Mouse (Mus musculus) kidney, adult 11 months (tissue): Measurements from ENCODE around the gene Chst11.
"Not testable (repeated sequence)": the region's sequence is repeated elsewhere in the genome, so short reads cannot be mapped to it uniquely, and the experiment has no call there.

Experiments
- DNase-seq: peaks from one replicate; pipeline ENCODE4 v3.0.0; 2022

Chst11 gene

DNA sequence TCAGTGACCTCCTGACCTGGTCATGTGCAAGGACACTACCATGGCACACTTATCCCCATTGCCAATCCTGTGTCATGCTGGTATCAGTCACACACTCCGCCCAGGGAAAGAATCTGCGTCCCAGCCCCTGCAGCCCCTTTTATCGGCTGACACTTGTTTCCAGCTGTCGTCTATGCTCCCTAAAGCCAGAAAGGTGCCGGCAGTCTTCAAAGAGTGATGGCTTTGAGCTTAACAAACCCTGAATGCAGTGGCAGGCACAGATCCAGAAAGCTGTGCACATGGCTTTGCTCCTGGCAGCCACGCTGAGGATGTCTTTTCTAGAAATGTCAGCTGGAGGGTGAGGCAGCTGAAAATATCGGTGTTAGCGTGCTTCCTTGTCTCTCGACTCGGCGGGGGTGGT is 131.6 kb downstream of the Chst11 start:
- DNase-seq, result no peak

DNA sequence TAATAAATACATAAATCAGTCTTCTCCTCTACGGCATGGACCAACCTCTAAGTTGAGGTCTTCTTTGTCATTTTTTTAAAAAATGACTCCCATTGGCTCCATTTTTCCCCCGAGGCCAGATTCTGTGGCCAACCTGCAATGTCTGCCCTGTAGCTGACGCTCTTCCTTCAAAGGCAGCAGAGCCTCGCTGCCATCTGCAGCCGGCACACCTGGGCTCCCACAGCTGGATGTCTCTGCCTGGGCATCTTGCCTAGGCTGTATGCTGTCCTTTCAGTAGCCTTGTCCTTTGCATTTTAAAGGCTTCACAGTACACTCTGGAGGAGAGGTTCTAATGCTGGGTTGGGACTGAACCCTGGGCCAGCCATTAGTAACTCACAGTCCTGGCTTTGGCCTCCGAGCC is 132.6 kb downstream of the Chst11 start:
- DNase-seq, result no peak

DNA sequence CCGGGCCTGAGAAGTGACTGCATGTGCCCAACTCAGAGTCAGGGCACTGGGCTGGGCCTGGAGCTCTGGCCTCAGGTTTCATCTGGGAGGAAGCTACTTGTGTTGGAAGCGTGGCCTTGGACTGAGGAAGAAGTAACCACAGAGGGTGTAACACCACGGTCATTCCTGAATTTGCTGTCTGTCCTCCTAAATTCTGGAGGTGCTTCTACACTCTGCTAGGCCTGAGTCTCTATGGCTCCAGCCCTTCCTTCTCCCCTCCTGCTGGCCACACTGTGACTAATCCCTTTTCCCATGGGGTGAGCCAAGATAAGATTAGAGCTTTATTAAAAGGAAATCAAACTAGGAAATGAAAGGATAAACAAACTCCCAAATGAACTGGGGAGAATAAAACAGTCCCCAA is 133.3 kb downstream of the Chst11 start:
- no peak for DNase-seq

DNA sequence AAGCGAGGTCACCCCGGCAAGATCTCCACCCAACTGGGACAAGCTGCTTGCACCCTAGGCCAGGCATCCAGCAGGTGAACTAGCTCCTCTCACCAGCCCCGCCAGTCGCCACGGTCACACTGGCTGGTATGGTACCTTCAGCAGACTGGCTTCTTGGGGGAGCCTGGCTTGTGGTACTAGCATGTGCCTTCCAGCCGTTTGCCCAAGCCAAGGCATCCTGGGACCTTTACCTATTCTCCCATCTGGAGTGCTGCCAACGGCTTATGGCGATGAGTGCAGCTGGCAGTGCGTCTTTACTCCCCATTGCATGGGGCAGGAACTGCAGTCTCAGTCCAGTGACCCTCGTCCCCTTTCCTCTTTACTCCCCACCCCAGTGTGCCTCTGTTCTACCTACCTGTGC is 133.7 kb downstream of the Chst11 start:
- DNase-seq, result no peak

DNA sequence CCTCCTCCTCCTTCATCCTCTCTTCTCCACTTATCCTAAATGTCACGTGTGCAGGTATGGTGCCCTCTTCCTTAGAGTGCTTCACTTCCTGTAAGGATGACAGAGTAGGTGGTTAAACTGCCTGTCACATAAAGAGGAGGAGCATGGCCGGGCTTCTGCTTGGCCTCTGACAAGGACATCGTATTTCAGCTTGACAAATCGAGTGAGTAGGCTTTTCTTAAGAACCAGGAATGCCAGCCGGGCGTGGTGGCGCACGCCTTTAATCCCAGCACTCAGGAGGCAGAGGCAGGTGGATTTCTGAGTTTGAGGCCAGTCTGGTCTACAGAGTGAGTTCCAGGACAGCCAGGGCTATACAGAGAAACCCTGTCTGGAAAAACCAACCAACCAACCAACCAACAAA is 134.2 kb downstream of the Chst11 start:
- not testable (repeated sequence) for DNase-seq

DNA sequence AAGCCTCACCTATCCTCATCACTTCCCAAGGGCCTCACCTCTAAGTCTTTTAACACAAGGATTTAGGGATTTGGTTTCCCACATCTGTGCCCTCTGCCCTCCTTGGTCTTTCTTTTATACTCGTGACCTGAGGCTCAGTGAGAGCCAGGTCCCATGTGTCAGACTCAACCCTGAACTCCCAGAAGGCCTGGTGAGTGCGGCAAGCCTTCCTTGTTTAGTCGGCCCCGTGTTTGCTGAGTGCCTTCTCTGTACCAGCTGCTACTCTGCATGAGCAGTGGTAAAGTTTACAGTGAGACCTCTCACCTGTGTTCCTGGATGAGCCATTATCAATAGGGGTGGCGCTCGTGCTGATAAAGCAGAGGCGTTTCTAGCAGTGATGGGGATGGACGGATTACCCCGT is 134.6 kb downstream of the Chst11 start:
- no peak for DNase-seq

DNA sequence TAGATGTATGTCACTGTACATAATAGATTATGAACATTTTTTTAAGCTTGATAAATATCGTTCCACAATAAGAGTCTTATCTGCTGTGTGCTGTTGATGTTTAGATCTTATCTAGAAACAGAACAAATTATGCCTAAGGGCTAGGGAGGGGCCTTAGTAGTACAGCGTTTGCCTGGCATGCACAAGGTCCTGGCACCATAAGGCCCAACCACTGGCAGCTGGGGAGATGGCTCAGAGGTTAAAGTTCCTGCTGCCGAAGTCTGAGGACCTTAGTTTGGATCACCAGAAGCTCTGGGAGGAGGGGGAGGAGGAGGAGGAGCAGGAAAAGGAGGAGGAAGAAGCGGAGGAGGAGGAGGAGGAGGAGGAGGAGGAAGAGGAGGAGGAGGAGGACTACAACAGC is 135.6 kb downstream of the Chst11 start:
- no peak for DNase-seq

DNA sequence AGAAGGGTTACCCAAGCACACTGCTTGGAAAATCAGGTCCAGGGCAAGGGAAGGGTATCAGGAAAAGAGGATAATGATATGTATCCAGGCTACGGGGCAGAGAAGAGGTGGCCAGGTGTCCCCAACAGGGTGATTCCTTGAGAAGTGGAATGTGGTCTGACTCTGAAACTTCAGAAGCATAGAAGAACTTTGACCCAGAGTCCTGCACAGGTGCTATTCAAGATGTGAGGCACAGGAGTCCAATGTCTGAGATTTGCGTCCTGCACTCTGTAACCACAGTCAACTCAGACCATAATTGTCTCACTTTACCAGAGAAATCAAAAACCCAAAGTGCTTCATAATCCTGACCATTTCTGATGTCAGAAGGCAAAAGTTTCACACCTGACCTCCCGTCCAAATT is 139.3 kb downstream of the Chst11 start:
- no peak for DNase-seq

DNA sequence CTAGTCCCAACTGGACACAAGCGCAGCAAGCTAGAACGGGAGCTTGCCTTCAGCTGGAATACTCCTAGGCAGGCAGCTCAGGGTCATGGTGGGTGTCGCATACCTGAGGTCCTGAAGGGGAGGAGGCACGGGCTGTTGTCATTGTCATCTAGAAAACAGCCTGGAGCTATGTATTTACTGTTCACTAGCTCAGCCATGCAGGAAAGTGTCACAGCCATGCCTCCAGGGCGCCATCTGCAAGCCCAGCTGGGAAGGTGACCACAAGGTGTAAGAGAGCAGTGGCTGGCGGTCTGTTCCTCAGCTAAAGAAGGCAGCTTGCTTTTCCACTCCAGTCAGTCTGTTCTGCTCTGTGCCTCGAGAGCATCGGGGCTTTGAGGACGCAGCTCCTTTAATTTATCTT is 141.1 kb downstream of the Chst11 start:
- DNase-seq, result peak; percentile 61

DNA sequence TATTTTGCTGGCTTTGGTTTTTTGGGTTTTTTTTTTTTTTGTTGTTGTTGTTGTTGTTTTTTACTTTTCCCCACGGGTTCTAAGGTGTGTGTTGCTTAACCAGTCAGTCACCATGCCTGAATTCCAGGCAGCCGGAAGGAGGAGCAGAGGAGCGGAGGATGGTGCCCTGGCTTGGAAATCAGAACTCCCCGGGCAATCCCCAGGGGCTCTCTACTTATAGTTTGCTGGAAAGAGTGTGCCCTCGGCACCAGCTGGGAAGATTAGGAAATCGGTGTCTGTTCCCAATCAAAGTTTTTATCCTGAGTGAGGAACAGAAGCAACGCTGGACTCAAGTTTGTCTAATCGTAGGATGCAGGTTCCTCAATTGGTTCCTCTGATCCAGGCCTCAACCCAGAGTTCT is 143.1 kb downstream of the Chst11 start:
- no peak for DNase-seq

DNA sequence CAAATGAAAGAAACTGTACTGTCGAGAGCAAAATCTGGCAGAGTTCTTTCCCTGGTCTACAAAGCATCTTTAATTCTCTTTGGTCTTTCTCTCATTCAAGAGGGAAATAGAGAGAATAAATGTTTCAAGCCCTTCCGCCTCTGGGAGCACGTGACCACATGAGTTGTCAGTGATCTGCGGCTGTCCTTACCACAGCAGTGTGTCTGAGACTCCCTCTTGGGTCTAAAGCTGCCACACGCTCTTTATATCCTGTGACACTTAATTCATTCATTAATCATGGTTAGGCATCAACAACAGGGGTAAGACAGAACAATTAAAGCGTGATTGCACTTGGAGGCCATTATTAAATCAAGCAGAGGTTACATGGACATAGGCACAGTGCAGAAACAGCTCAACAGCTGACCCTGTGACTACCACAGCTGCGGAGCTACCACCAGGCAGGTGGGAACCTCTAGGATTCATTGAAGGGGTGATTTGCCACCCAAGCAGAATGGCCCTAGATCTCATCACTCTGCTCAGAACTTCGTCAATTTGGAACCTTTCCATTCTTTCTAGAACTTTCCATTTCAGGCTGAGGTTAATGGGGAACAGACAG is 144.4 kb downstream of the Chst11 start:
- DNase-seq, result no peak

DNA sequence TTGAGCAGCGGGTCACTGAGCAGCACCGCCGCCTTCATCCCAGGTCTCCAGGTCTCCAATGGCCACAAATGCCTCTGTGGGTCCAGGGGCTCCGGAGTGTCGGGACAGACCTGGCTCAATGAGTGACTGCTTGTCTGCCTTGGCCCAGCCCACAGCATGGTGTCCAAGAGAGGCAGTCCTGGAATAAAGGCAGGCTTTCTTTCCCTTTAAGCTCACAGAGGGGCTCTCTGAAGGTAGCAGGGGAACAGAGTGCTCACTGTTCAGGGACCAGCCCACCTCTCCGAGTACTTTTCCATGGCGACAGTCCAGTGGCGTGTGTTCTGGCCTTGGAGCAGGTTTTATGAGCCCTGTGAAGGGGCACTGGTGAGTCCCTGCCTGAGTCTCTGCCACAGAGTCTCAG is 145.3 kb downstream of the Chst11 start:
- DNase-seq, result peak; percentile 29

DNA sequence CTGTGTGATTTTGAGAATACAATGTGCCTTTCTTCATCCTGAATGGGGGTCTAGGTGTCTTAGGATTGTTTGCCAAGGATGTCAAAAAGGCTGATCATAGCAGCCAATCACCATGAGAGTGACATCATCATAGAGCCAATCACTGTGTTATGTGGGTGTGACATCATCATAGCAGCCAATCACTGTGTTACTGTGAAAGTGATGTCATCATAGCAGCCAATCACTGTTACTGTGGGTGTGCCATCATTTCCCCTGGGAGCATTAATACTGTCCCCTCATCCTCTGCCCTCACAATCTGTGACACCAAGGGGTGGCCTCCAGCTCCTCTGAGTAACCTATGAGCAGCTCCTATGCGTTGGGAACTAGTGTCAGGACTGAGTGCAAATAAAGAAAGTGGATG is 146.6 kb downstream of the Chst11 start:
- no peak for DNase-seq

DNA sequence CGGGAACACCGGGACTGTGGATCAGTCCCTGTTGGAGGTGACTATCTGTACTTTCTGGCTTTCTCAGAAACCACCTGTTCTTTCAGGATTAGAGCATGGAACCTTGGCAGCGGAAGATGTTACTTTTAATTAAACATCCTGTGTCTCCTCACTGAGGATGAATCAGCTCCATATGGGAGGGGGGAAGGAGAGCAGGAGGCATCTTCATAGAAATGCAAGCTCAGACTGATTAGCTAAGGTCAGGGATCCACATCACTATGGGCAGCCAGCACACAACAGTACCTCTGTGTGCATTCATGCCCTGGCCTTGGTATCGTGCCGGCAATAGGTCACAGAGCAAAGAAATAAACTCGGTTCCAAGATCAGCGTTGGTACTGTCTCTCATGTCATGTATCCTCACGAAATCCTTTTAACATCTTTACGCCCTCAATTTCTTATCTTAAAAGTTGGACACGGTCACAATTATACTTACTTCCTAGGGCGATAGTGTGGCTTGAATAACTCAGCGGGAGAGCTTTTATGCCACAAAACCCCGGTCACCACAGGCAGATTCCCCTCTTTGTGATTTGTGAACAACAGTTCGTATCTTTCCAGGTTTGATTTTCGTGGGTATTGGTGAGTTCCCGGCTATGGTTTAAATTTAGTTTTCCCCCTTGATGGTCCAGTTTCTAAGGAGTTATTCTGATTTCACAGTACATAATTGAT is 148.7 kb downstream of the Chst11 start:
- DNase-seq, result no peak

DNA sequence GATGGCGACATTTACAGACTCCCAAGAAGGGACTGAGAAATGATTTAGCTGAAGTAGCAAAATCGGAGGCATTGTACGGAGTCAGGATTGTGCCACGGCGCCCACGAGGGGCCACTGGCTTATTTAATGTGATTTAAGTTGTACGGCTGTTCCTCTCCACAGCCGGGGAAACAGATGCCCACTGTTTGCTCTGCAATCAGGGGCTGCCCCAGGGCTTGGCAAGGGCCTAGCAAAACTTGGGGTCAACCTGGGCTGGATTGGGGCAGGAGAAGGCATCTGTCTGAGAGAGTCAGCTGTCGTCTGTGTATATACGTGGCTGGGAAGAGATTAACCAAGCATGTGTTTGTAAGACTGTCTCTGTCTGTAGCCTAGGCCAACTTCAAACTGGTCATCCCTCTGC is 149.6 kb downstream of the Chst11 start:
- DNase-seq, result no peak

DNA sequence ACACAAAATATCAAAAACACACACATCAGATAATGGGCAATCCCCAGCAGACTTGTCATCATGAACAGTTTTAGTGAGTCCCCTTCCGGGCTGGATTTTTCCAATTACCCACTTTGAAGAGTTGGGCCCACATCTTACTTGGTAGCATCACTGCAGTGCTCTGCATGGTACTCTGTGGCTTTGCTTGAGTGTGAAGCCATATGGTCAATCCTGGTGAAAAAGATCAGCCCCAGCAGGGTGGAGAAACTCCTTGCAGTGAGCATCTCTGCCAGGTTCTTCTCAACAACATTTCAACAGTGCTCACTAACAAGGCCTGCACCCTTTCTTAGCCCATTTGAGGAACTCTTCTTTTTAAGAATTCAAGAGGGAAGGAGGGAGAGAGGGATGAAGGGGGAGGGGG is 150.7 kb downstream of the Chst11 start:
- no peak for DNase-seq

DNA sequence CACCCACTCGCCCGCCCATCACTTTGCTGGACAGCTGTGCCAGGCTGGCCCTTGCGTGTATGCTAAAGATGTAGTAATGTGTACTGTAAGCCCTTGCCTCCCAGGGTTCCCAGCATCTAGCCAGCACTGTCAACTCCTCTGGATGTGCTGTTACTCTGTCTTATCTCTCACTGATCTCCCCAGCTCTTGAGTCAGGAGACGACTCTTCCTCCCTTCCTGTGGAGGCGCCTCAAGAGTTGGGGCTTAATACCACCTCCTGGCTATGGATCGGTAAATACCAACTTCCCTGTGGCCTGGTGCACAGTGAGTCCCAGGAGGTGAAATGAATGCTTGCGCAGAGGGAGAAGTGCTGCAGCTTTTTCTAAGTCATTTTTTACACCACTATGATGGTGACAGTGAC is 151.8 kb downstream of the Chst11 start:
- no peak for DNase-seq

DNA sequence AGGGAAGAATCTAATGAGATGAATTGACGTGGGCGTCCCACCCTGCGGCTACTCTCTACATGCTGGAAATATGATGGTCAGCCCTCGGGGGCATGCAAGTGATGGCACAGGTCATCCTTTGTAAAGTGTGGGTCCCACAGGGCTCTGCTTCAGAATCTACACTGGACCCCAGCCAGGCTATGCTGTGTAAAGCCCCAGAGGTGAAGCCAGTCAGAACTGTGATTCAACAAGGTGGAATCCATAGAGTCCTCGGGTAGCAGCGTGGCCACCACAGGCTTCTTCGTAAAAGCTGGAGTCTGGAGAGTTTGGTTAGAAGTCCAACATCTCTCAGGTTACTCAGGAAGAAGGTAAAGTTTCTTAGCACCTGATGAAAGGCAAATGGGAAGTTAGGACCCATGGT is 154.0 kb downstream of the Chst11 start:
- no peak for DNase-seq

DNA sequence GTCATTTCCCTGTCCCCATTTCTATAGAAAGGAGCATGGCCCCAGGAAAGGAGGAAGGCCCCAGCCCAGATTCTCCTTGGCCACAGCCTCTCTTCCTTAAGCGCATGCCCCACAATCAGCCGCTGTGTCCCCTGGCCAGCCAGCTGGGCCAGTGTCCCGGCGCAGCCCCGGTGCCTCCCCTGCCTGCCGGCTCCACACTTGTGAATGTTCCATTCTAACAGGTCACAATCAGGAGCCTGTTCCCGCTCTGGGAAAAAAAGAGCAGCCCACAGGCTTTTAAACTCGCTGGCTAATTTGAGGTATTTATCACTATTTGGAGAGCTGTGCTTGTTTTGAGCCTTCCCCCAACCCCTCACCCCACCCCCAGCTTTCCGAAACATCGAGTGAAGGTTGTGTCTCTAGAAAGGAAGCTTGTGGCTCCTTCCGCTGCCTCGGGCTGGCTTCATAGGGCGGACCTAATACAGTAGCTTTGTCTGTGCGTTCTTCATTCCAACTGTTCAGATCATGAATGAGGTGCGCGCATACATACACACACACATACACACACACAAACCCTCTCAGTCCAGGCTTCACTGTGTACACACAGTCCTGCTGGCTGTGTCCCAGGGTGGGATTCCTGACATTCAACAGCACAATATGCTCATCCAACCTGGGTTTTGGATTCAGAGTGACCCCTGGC is 155.1 kb downstream of the Chst11 start:
- no peak for DNase-seq

DNA sequence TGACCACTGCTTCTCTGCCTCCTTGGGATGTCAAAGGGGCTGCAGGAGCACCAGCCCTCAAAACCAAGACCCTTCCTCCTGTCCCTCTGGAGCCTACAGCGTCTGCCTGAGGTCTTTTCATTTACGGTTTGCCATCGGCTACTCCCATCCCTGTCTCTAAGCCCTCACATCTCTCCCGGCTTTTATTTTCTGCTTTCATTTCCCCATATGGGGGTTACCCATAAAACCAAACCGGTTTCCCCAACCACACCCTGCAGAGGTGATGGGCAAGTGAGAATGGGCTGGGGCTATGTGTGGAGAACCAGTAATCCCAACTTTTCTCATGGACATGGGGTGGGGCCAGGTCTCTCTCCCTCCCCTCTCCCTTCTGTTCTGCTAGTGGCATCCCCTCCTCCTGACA is 156.1 kb downstream of the Chst11 start:
- DNase-seq, result no peak

DNA sequence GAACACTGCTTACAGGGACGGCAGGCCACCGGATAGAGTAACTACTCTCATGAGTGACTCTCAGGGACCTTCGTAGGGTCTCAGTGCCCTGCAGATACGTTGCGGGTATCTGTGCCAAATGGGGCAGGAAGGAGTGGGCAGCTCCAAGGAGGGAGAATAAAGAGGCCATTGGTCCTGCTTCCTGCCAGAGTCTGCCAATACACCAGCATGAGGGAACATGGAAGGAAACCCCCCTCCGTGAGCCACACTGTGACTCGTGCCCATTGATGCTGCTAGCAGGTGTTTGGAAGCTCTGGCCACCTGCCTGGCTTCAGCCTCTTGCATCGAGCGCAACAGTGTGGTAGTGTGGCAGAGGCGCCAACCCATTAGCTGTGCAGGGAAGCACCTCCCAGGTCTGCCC is 157.8 kb downstream of the Chst11 start:
- DNase-seq, result no peak

DNA sequence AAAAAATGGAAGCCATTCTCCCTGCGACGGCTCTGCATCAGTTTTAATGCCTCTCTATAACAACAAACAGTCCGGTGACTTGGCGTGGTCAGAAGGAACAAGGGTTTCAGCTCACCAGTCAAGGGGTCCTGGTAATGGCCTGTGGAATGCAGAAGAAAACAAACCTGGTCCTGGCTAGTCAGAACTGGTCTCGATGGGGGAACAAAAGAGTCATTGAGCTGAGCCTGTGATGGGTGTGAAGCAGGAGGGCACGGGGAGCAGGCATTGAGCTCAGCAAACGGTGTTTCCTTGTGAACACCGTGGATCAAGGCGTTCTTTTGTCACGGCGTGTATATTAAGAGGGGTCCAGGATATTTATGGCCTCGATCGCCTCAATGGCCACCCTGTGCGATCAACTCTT is 160.5 kb downstream of the Chst11 start:
- peak; percentile 34 for DNase-seq

DNA sequence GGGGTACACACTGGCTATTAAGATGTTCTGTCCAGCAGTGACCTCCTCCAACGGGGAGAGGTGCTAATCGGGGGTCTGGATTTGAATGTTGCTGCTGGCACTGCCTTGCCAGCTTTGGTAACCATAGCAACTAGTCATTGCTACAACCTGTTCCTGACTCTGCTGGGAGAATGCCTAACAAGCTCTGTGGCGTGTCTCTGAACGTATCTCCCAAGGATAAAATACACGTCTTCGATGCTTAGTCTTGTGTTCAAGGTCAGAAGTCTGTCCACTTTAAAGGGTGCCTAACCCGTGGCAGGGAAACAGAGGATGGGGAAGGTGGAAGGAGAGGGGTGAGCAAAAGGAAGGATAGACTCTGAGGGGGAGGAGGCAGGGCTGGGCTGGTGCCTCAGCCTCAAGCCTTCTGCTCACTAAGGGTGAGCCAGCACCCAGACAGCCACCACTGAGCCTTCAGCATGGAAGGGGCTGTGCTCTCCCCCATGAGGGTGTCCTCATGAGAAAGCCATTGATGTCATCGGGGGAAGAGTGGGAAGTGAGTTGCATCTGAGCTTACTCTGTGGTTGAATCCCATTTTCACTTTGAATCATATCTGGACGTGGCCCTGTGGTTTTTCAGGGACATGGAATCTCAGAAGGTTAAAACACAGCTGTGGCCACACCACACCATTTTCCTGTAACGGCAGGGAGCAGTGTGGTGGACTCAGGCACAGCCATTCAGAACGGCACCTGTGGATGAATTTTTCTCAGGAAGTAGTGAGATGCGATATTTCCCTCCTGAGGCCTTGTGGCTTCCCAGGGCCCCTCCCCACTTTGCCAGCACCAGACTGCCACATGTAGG is 164.3 kb downstream of the Chst11 start:
- DNase-seq, result no peak

DNA sequence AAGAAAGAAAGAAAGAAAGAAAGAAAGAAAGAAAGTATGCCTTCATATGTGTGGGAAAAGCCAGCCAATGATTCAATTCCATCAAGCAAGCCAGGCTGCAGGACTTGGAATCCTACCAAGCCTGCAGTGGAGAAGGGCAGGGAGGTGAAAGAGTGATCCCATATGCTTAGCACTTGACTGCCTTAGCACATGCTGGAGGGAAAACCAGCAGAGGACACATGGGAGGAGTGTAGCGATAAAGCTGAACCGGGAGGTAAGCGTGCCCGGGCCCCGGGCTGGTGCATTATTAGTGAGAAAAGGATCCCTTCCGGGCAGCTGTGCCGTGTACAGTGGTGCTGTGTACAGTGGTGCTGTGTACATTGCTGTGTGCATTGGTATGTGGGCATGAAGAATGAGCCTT is 165.3 kb downstream of the Chst11 start:
- no peak for DNase-seq
